Mouse (Mus musculus) midbrain, embryonic 16.5 days (tissue): ENCODE measurements around the gene Klhl6. TPM values are rescaled to one million over a fixed set of nuclear protein-coding genes. Genes with fewer than 3 reads are reported as not detected.

Experiments used
- ATAC-seq: fragments of 200-750 bp; cut with Nextera tagmentation; 2 replicates; pipeline ENCODE4 v1.8.0; 2017; ENCODE audit warnings: moderate TSS enrichment
- H3K27ac ChIP-seq: fragments of 300-500 bp; sonication (generic); 2 replicates; pipeline ENCODE4 v1.5.1; 2014; ENCODE audit warnings: mild to moderate bottlenecking, low read length, mixed read lengths
- H3K27me3 ChIP-seq: fragments of 300-500 bp; sonication (generic); 2 replicates; pipeline ENCODE4 v1.6.1; 2014; ENCODE audit warnings: low read depth, low read length, mixed read lengths; ENCODE audit not compliant: control insufficient read depth, insufficient read depth
- H3K36me3 ChIP-seq: fragments of 300-500 bp; sonication (generic); 2 replicates; pipeline ENCODE4 v1.6.1; 2014; ENCODE audit warnings: mild to moderate bottlenecking, low read length, moderate library complexity, mixed read lengths; ENCODE audit not compliant: control insufficient read depth, insufficient read depth
- H3K4me1 ChIP-seq: fragments of 300-500 bp; sonication (generic); 2 replicates; pipeline ENCODE4 v1.6.1; 2014; ENCODE audit warnings: mild to moderate bottlenecking, low read length, mixed read lengths; ENCODE audit not compliant: control insufficient read depth, insufficient read depth
- H3K4me2 ChIP-seq: fragments of 300-500 bp; sonication (generic); 2 replicates; pipeline ENCODE4 v1.6.1; 2014; ENCODE audit warnings: mild to moderate bottlenecking, low read length, mixed read lengths
- H3K4me3 ChIP-seq: fragments of 300-500 bp; sonication (generic); 2 replicates; pipeline ENCODE4 v1.5.1; 2014; ENCODE audit warnings: low read depth, mild to moderate bottlenecking, low read length, moderate library complexity, mixed read lengths
- H3K9ac ChIP-seq: fragments of 300-500 bp; sonication (generic); 2 replicates; pipeline ENCODE4 v1.6.1; 2014; ENCODE audit warnings: low read depth, low read length, mixed read lengths
- H3K9me3 ChIP-seq: fragments of 300-500 bp; sonication (generic); replicated peaks from 2 replicates; pipeline ENCODE4 v1.6.1; 2014; ENCODE audit warnings: mild to moderate bottlenecking, low read length, mixed read lengths; ENCODE audit not compliant: control insufficient read depth, poor library complexity, severe bottlenecking
- WGBS: fragments of 180-500 bp; shearing (Covaris S2); extraction: QIAGEN DNeasy Blood & Tissue Kit; methylation state at CpG from one replicate; pipeline ENCODE4 v1.1.7; 2014; 5-methylcytosine and 5-hydroxymethylcytosine counted together
- polyA plus RNA-seq: library from polyadenylated mRNA; unstranded; fragments of >200 nt; fragmentation: Nextera tagmentation; extraction: Ambion mirVana; gene quantifications from 2 replicates; pipeline ENCODE4 v1.2.1, GENCODE M21; 2015

Klhl6 gene
- polyA plus RNA-seq, 1 experiment from 2014 or later = 3.8 TPM

GRCm38 (mm10) chr16:19977282-19977681, 5.6 kb downstream of the Klhl6 start:
- no peak overlapping the region for H3K27ac ChIP-seq
- H3K4me3 ChIP-seq = no peak overlapping the region
- no peak overlapping the region for H3K4me2 ChIP-seq
- no peaks in the 10 kb centered on the region for H3K4me1 ChIP-seq
- 75% methylated on average over 5 of the region's 5 CpGs for WGBS
- no peak overlapping the region for H3K9ac ChIP-seq
- H3K36me3 ChIP-seq = no peaks in the 10 kb centered on the region
- H3K27me3 ChIP-seq = no peaks in the 10 kb centered on the region
- ATAC-seq = no peak
- no peaks in the 10 kb centered on the region for H3K9me3 ChIP-seq

DNA sequence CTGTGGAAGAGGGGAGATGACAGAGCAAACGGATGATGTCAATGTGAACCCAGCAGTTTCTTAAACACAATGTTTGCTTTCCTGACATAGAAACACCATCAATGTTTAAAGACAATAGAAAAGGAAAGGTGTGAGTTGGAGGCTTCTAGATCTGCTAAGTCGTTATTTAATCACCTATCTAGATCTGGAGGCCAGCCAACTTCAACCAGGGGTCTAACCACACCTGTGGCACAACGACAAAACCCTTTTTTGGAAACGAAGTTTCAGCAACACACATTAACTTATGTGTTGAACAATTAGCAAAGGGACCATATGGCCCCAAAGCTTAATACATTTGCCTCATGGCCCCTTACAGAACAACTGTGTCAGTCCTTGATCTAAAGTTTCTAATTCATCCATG, 6.0 kb downstream of the Klhl6 start:
- Histone ChIP-seq H3K9me3 (no peaks in the 10 kb centered on the region), H3K4me3 (no peak overlapping the region), H3K4me2 (no peak overlapping the region), H3K27ac (no peak overlapping the region), H3K9ac (no peak overlapping the region), H3K4me1 (no peaks in the 10 kb centered on the region), H3K27me3 (no peaks in the 10 kb centered on the region), H3K36me3 (no peaks in the 10 kb centered on the region)
- WGBS = 86% methylated on average over 4 of the region's 4 CpGs
- ATAC-seq = no peak

- WGBS = 83% methylated on average over 4 of the region's 4 CpGs
- H3K27ac ChIP-seq = no peak overlapping the region
- H3K4me1 ChIP-seq = no peaks in the 10 kb centered on the region
- H3K9me3 ChIP-seq = no peaks in the 10 kb centered on the region
- no peak for ATAC-seq
- H3K27me3 ChIP-seq = no peaks in the 10 kb centered on the region
- no peak overlapping the region for H3K4me2 ChIP-seq
- H3K9ac ChIP-seq = no peak overlapping the region
- no peak overlapping the region for H3K4me3 ChIP-seq
- H3K36me3 ChIP-seq = no peaks in the 10 kb centered on the region
Measured at GRCm38 (mm10) chr16:19975432-19975831, 7.4 kb downstream of the Klhl6 start.

DNA sequence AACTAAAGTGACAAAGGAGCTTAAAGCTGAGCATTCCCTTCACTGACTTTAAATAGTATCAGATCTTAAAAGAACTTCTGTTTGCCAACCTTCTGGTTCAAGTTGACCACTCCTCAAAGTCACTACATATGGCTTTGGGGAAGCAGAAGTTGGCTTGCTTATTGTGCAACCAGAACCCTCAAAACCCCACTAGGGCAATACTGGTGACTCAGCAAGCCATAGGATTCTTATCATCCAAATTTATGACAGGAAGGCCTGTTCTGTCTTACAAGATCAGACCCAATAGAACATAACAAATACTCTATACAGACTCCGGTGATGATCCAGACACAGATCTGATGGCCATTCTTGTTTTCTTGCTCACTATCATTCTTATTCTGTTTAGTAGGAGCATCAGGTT, 9.4 kb downstream of the Klhl6 start:
- Histone ChIP-seq H3K27ac (no peak overlapping the region), H3K27me3 (no peaks in the 10 kb centered on the region), H3K4me2 (no peak overlapping the region), H3K36me3 (no peaks in the 10 kb centered on the region), H3K9ac (no peak overlapping the region), H3K4me3 (no peak overlapping the region), H3K4me1 (no peaks in the 10 kb centered on the region), H3K9me3 (no peaks in the 10 kb centered on the region)
- WGBS = 100% methylated on average over 1 of the region's 1 CpGs
- no peak for ATAC-seq

GRCm38 (mm10) chr16:19972736-19973350, 10.0 kb downstream of the Klhl6 start:
- H3K4me2 ChIP-seq = no peak overlapping the region
- no peak overlapping the region for H3K9ac ChIP-seq
- H3K27ac ChIP-seq = no peak overlapping the region
- no peaks in the 10 kb centered on the region for H3K9me3 ChIP-seq
- no peaks in the 10 kb centered on the region for H3K36me3 ChIP-seq
- H3K27me3 ChIP-seq = no peaks in the 10 kb centered on the region
- H3K4me3 ChIP-seq = no peak overlapping the region
- no peaks in the 10 kb centered on the region for H3K4me1 ChIP-seq
- no peak for ATAC-seq

DNA sequence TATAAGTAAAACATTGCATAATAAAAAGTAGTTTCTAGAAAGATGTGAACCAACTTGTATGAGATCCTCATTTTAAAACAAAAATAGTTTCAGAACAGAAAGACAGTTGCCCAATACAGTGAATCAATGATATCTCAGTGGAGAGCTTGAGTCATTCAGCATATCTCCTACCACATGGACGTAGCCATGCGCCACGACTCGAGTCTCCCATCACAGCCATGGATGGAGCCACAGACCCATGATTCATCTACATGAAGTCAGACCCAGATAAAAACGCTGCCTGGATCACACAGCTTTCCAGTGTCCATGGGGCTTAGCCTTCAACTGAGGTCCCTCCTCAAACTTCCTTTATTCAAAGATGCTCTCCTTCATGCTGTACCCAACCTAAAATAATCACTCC, 13.3 kb downstream of the Klhl6 start:
- no peak for ATAC-seq
- no peak overlapping the region for H3K27ac ChIP-seq
- no peaks in the 10 kb centered on the region for H3K27me3 ChIP-seq
- no peak overlapping the region for H3K4me2 ChIP-seq
- no peaks in the 10 kb centered on the region for H3K36me3 ChIP-seq
- 89% methylated on average over 5 of the region's 5 CpGs for WGBS
- H3K9me3 ChIP-seq = no peaks in the 10 kb centered on the region
- no peak overlapping the region for H3K9ac ChIP-seq
- no peaks in the 10 kb centered on the region for H3K4me1 ChIP-seq
- no peak overlapping the region for H3K4me3 ChIP-seq

DNA sequence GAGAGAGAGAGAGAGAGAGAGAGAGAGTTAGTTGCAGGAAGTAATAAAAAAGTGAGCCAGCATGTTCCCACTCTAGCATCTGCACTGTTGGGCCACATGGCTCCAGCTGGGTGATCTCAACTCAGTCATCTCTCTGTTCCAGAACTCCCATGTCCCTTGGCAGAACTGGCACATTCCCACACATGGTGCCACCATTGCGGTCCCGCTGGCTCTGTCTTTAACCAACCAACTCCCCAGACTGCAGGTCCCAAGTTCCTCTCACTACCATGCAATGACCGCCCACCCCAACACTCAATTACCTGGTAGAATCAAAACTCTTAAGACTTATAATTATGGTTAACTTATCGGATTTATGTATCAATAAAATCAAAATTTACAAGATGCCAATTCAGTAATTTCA, 14.2 kb downstream of the Klhl6 start:
- no peak for ATAC-seq
- no peak overlapping the region for H3K9ac ChIP-seq
- H3K9me3 ChIP-seq = no peaks in the 10 kb centered on the region
- H3K4me2 ChIP-seq = no peak overlapping the region
- H3K4me1 ChIP-seq = no peaks in the 10 kb centered on the region
- no peak overlapping the region for H3K4me3 ChIP-seq
- H3K36me3 ChIP-seq = no peaks in the 10 kb centered on the region
- H3K27ac ChIP-seq = no peak overlapping the region
- no peaks in the 10 kb centered on the region for H3K27me3 ChIP-seq
- WGBS = 89% methylated on average over 4 of the region's 4 CpGs

DNA sequence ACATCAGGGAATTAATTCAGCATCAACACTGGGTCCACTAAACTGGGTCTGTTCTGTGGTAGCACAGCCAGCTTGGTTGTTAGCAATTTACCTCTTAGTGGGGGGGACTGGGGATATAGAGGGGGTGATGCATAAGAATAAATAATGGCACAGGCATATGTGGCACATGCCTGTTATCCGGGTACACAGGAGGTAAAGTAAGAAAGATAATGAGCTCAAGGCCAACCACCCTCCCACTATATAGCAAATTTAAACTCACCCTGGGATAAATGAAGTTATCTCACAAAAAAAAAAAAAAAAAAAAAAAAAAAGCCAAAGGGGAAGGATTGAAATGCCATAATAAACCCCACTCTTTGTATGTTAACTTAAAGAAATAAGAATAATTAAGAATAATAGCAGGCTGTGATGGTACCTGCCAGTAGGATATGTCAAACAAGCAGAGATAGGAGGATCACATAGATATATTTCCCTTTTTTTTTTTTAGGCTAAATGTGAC, 14.9 kb downstream of the Klhl6 start:
- ATAC-seq = no peak
- 90% methylated on average over 1 of the region's 1 CpGs for WGBS

DNA sequence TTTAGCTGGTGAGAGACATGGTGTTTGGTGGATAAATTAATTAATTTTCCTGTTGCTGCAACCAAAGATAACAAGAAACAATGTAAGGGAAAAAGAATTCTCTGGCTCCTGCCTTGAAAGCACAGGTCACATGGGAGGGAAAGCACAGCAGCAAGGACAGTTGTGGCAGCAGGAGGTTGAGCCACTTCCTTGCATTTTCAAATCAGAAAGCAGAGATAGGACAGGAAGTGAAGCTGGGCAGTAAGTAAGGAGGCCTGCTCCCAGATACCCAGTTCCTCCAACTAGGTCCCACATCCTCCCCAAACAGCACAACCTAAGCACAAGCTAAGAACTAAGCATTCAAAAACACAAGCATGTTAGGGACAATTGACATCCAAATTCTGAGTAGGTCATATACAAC, 15.9 kb downstream of the Klhl6 start:
- Histone ChIP-seq H3K27ac (no peak overlapping the region), H3K9ac (no peak overlapping the region)
- no peak for ATAC-seq

More for the DNA sequence above, 14.9 kb downstream of the Klhl6 start:
- no peak overlapping the region for H3K9ac ChIP-seq
- H3K27ac ChIP-seq = no peak overlapping the region
- no peaks in the 10 kb centered on the region for H3K36me3 ChIP-seq
- H3K9me3 ChIP-seq = no peaks in the 10 kb centered on the region
- no peaks in the 10 kb centered on the region for H3K4me1 ChIP-seq
- H3K4me3 ChIP-seq = no peak overlapping the region
- H3K4me2 ChIP-seq = no peak overlapping the region
- no peaks in the 10 kb centered on the region for H3K27me3 ChIP-seq

More for the DNA sequence above, 15.9 kb downstream of the Klhl6 start:
- no peak overlapping the region for H3K4me3 ChIP-seq
- H3K27me3 ChIP-seq = no peaks in the 10 kb centered on the region
- H3K36me3 ChIP-seq = no peaks in the 10 kb centered on the region
- H3K9me3 ChIP-seq = no peaks in the 10 kb centered on the region
- H3K4me2 ChIP-seq = no peak overlapping the region
- H3K4me1 ChIP-seq = no peaks in the 10 kb centered on the region
